Mouse (Mus musculus) MEL (cell line): ENCODE data around the gene Hcn4. TPM values are rescaled to one million over a fixed set of nuclear protein-coding genes. Genes with fewer than 3 reads are reported as not detected.

ENCODE experiments used
- DNase-seq: peaks from one replicate; pipeline ENCODE4 v3.0.0; 2011; ENCODE audit warnings: low read depth, low spot score
- H3K27ac ChIP-seq: 2 replicates; pipeline ENCODE4 v1.5.1; 2012; ENCODE audit warnings: low read depth, mild to moderate bottlenecking, control low read depth, low read length, moderate library complexity; ENCODE audit not compliant: control insufficient read depth
- H3K27me3 ChIP-seq, 2 experiments: fragments of 150-350 bp in 1 of 2; sonication (generic) in 1 of 2; 2 replicates each; pipeline ENCODE4 v1.6.1; 2012; ENCODE audit warnings: low read length in 2 of 2, mild to moderate bottlenecking in 2 of 2, improper control_type of control experiment in 1 of 2, moderate library complexity in 1 of 2; ENCODE audit not compliant: insufficient read depth in 2 of 2, control insufficient read depth in 1 of 2
- H3K36me3 ChIP-seq, 2 experiments: 2 replicates each; pipeline ENCODE4 v1.6.1; 2012 to 2014; ENCODE audit warnings: low read length in 2 of 2, improper control_type of control experiment in 1 of 2, inconsistent platforms in 1 of 2, mild to moderate bottlenecking in 1 of 2; ENCODE audit not compliant: insufficient read depth in 2 of 2, control insufficient read depth in 1 of 2
- H3K4me1 ChIP-seq, 2 experiments: fragments of 150-350 bp in 1 of 2; sonication (generic) in 1 of 2; 2 replicates each; pipeline ENCODE4 v1.6.1; 2012; ENCODE audit warnings: low read length in 2 of 2, improper control_type of control experiment in 1 of 2, mild to moderate bottlenecking in 1 of 2; ENCODE audit not compliant: insufficient read depth in 2 of 2, control insufficient read depth in 1 of 2
- H3K4me3 ChIP-seq, 2 experiments: fragments of 150-350 bp in 1 of 2; sonication (generic) in 1 of 2; 2 replicates each; pipeline ENCODE4 v1.5.1; 2012; ENCODE audit warnings: low read depth in 2 of 2, low read length in 2 of 2, mild to moderate bottlenecking in 2 of 2, moderate library complexity in 2 of 2, control low read depth in 1 of 2, improper control_type of control experiment in 1 of 2; ENCODE audit not compliant: control insufficient read depth in 1 of 2, insufficient read depth in 1 of 2
- H3K79me2 ChIP-seq: 2 replicates; pipeline ENCODE4 v1.6.1; 2012; ENCODE audit warnings: mild to moderate bottlenecking, low read length, moderate library complexity; ENCODE audit not compliant: control insufficient read depth, poor library complexity, insufficient read depth
- H3K9ac ChIP-seq: 2 replicates; pipeline ENCODE4 v1.6.1; 2012; ENCODE audit warnings: low read depth, mild to moderate bottlenecking, control low read depth, low read length, moderate library complexity; ENCODE audit not compliant: control insufficient read depth, poor library complexity, severe bottlenecking
- H3K9me3 ChIP-seq: fragments of 150-350 bp; sonication (generic); replicated peaks from 2 replicates; pipeline ENCODE4 v1.6.1; 2012; ENCODE audit warnings: mild to moderate bottlenecking, low read length, improper control_type of control experiment, moderate library complexity; ENCODE audit not compliant: insufficient read depth
- BHLHE40 ChIP-seq: IDR thresholded peaks from 2 replicates; pipeline ENCODE4 v1.6.1; 2012; ENCODE audit warnings: low read depth, mild to moderate bottlenecking, inconsistent platforms, low read length, improper control_type of control experiment, borderline replicate concordance
- CHD1 ChIP-seq: IDR thresholded peaks from 2 replicates; pipeline ENCODE4 v1.6.1; 2012; ENCODE audit warnings: low read depth, mild to moderate bottlenecking, inconsistent platforms, low read length, improper control_type of control experiment
- GATA1 ChIP-seq: IDR thresholded peaks from 2 replicates; pipeline ENCODE4 v1.6.1; 2011; ENCODE audit warnings: low read depth, low read length, improper control_type of control experiment
- HCFC1 ChIP-seq: IDR thresholded peaks from 2 replicates; pipeline ENCODE4 v1.6.1; 2012; ENCODE audit warnings: low read depth, mild to moderate bottlenecking, inconsistent platforms, low read length, improper control_type of control experiment, moderate library complexity
- KAT2A ChIP-seq: conservative IDR thresholded peaks from 2 replicates; pipeline ENCODE4 v1.6.1; 2012; ENCODE audit warnings: low read depth, low read length, improper control_type of control experiment, inconsistent platforms
- MAX ChIP-seq: IDR thresholded peaks from 2 replicates; pipeline ENCODE4 v1.6.1; 2011; ENCODE audit warnings: low read length, improper control_type of control experiment
- MAZ ChIP-seq: IDR thresholded peaks from 2 replicates; pipeline ENCODE4 v1.6.1; 2012; ENCODE audit warnings: low read depth, mild to moderate bottlenecking, inconsistent platforms, low read length, improper control_type of control experiment
- MXI1 ChIP-seq: IDR thresholded peaks from 2 replicates; pipeline ENCODE4 v1.6.1; 2011; ENCODE audit warnings: mild to moderate bottlenecking, low read depth, low read length, improper control_type of control experiment
- MYB ChIP-seq: IDR thresholded peaks from 2 replicates; pipeline ENCODE4 v1.6.1; 2011; ENCODE audit warnings: mild to moderate bottlenecking, low read depth, low read length, improper control_type of control experiment
- NRF1 ChIP-seq: IDR thresholded peaks from 2 replicates; pipeline ENCODE4 v1.6.1; 2014; ENCODE audit warnings: low read depth, mild to moderate bottlenecking, inconsistent platforms, low read length, improper control_type of control experiment, moderate library complexity; ENCODE audit not compliant: poor library complexity, insufficient read depth, severe bottlenecking
- POLR2A ChIP-seq, 2 experiments: IDR thresholded peaks; 2 replicates each; pipeline ENCODE4 v1.6.1; 2011 to 2012; ENCODE audit warnings: low read length in 2 of 2, mild to moderate bottlenecking in 2 of 2, control low read depth in 1 of 2, improper control_type of control experiment in 1 of 2, low read depth in 1 of 2, moderate library complexity in 1 of 2; ENCODE audit not compliant: control insufficient read depth in 1 of 2, insufficient read depth in 1 of 2, poor library complexity in 1 of 2
- POLR2AphosphoS5 ChIP-seq: IDR thresholded peaks from 2 replicates; pipeline ENCODE4 v1.6.1; 2012; ENCODE audit warnings: low read depth, borderline replicate concordance, mild to moderate bottlenecking, inconsistent platforms, low read length, moderate library complexity, mixed read lengths
- RCOR1 ChIP-seq: IDR thresholded peaks from 2 replicates; pipeline ENCODE4 v1.6.1; 2012; ENCODE audit warnings: low read depth, mild to moderate bottlenecking, inconsistent platforms, low read length, improper control_type of control experiment
- SIN3A ChIP-seq: IDR thresholded peaks from 2 replicates; pipeline ENCODE4 v1.6.1; 2012; ENCODE audit warnings: low read length, improper control_type of control experiment, inconsistent platforms
- SMC3 ChIP-seq: IDR thresholded peaks from 2 replicates; pipeline ENCODE4 v1.6.1; 2011; ENCODE audit warnings: low read depth, low read length, improper control_type of control experiment
- TAL1 ChIP-seq: IDR thresholded peaks from 2 replicates; pipeline ENCODE4 v1.6.1; 2012; ENCODE audit warnings: mild to moderate bottlenecking, inconsistent platforms, low read length, moderate library complexity, mixed read lengths
- USF2 ChIP-seq, 2 experiments: IDR thresholded peaks; 2 replicates each; pipeline ENCODE4 v1.6.1; 2011 to 2012; ENCODE audit warnings: improper control_type of control experiment in 2 of 2, low read length in 2 of 2, borderline replicate concordance in 1 of 2, inconsistent platforms in 1 of 2, low read depth in 1 of 2, mild to moderate bottlenecking in 1 of 2; ENCODE audit not compliant: insufficient read depth in 1 of 2
- ZC3H11A ChIP-seq: IDR thresholded peaks from 2 replicates; pipeline ENCODE4 v1.6.1; 2012; ENCODE audit warnings: low read depth, mild to moderate bottlenecking, inconsistent platforms, low read length, improper control_type of control experiment
- polyA plus RNA-seq, 2 experiments: library from polyadenylated mRNA; stranded (reverse) in 1 of 2; unstranded in 1 of 2; fragments of >175 nt in 1 of 2; fragments of >200 nt in 1 of 2; gene quantifications; 2 replicates each; pipeline versions ENCODE4 v1.2.1 to v1.2.4; 2012; ENCODE audit warnings: low replicate concordance in 2 of 2, low read depth in 1 of 2; ENCODE audit not compliant: insufficient read length in 2 of 2, insufficient read depth in 1 of 2, missing spikeins in 1 of 2
- total RNA-seq: library from RNA; depleted of rRNA; stranded (reverse); fragments of 300-350 nt; gene quantifications from 2 replicates; pipeline ENCODE4 v1.2.3, GENCODE M21; 2012

Hcn4 gene
- total and polyA plus RNA-seq, 3 experiments = not detected

DNA sequence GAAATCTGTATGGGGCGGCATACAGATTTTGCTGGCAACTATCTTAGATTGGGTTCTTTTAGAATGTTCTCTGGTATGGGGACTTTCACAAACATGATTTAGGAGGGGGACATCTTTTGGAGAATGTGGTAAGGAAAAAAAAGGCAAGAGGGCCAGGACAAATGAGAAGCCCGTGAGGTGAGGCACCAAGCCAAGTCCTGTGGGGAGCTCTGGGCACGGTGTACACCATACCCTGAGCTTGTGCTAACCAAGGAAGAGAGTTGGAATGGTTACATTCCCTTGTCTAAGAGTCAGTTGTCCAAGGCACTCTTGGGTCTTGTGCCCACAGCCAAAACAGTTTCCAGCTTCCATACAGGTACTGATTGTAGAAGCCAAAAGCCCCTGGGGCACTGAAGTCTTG is 21.4 kb downstream of the Hcn4 start:
- peaks cover 0 to 6% of the 10 kb centered on the region in 2 experiments; a peak in 1 of 4 replicates for H3K27me3 ChIP-seq

DNA sequence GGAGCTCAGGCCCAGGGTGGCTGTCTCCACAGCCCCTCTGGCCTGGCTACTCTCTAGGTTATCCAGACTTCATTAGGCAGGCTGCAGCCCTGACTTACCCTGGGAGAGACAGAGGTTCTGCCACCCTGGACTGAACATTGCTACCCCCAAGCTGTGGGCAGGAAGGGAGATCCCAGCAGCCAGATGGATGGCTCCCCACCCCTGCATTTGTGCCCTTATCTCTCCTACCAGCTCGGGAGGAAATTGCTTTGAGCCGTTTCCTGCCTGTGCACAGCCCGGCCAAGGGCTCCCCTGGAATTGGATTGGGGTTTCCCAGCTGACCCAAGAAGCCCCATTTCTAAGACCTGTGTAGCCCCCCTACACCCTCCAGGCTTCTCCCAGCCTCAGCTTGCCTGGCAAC is 23.8 kb downstream of the Hcn4 start:
- no peaks in the 10 kb centered on the region for H3K9me3 ChIP-seq
- TF ChIP-seq MXI1 (no peak), BHLHE40 (no peak), POLR2AphosphoS5 (no peak), GATA1 (no peak), MYB (no peak), MAX (no peak), KAT2A (no peak), USF2 (IDR thresholded peaks at IDR 0.05; ENCODE audit: borderline replicate concordance in 1 of 2, insufficient read depth in 1 of 2, low read depth in 1 of 2, low read length in 2 of 2) (no peak), SIN3A (no peak), TAL1 (no peak), CHD1 (no peak), MAZ (no peak)
- H3K9ac ChIP-seq = no peak overlapping the region
- H3K36me3 ChIP-seq = no peaks in the 10 kb centered on the region
- H3K27me3 ChIP-seq = peaks cover 0 to 6% of the 10 kb centered on the region in 2 experiments; a peak in 1 of 4 replicates
- H3K27ac ChIP-seq = no peak overlapping the region
- no peak overlapping the region for H3K4me3 ChIP-seq
- H3K4me1 ChIP-seq = peaks cover 0 to 4% of the 10 kb centered on the region in 2 experiments; a peak in 2 of 4 replicates
- no peak for DNase-seq
- H3K79me2 ChIP-seq = no peaks in the 10 kb centered on the region

More for the DNA sequence above, 21.4 kb downstream of the Hcn4 start:
- no peaks in the 10 kb centered on the region for H3K9me3 ChIP-seq
- no peak for TF ChIP-seq SMC3
- no peak for TF ChIP-seq ZC3H11A
- TF ChIP-seq HCFC1 = no peak
- TF ChIP-seq RCOR1 = no peak
- TF ChIP-seq POLR2A (IDR thresholded peaks at IDR 0.05; ENCODE audit: control insufficient read depth in 1 of 2, insufficient read depth in 1 of 2, low read depth in 1 of 2, low read length in 2 of 2, poor library complexity in 1 of 2) = no peak
- TF ChIP-seq NRF1 = no peak
- TF ChIP-seq, all 39 proteins: peak for 0
- Histone ChIP-seq H3K9ac (no peak overlapping the region), H3K36me3 (no peaks in the 10 kb centered on the region), H3K27ac (no peak overlapping the region), H3K4me1 (peaks cover 0 to 4% of the 10 kb centered on the region in 2 experiments; a peak in 2 of 4 replicates), H3K79me2 (no peaks in the 10 kb centered on the region), H3K4me3 (no peak overlapping the region)
- no peak for DNase-seq
